Mouse (Mus musculus) embryonic fibroblast, embryonic 13.5 days (primary cell): Measurements from ENCODE around the gene Psma4.

Experiments used
- CTCF ChIP-seq: IDR thresholded peaks from 2 replicates; pipeline ENCODE4 v1.5.1; 2011; ENCODE audit warnings: mild to moderate bottlenecking, control low read depth, low read length, moderate library complexity, borderline replicate concordance; ENCODE audit not compliant: insufficient read depth
- POLR2A ChIP-seq: IDR thresholded peaks from 2 replicates; pipeline ENCODE4 v1.6.1; 2011; ENCODE audit warnings: low read depth, mild to moderate bottlenecking, control low read depth, low read length, moderate library complexity

- TF ChIP-seq CTCF (no peak), POLR2A (no peak)
Measured at GRCm38 (mm10) chr9:54918191-54918590, 32.4 kb upstream of the Psma4 start.
